Comparison of ENCODE assay signal across 13 mouse cellular contexts in genomic region chr15:102515261-102515660, GRCm38 (mm10). TPM values are rescaled to one million over a fixed set of nuclear protein-coding genes. Genes with fewer than 3 reads are reported as not detected.
A peak's percentile ranks its signal among the peaks of the same experiment; 100 is the strongest.
DNase-seq lines count a peak whose midpoint lies in the region; ATAC-seq and TF ChIP-seq lines count a peak whose summit lies in the region.
"Had no signal": no experiment of that assay in that cellular context is flagged by ENCODE, and none has a peak within 500 bp of the region (broad histone marks: within the 10 kb centered on the region; RNA-seq: fewer than 3 reads in every experiment).

No protein-coding gene starts in this region.

- TF ChIP-seq CTCF in left cerebral cortex, adult 2 months (IDR thresholded peaks at IDR 0.05): no peak

- DNase-seq in left cerebral cortex, adult 2 months (ENCODE audit: extremely low spot score in 1 of 2, low spot score in 2 of 2): peak in 1 of 2 experiments; percentile 6
- no peak for DNase-seq in left cerebral cortex, adult 11 months (ENCODE audit: low spot score)
- DNase-seq in midbrain, embryonic 14.5 days: no peak
- no peak for DNase-seq in gastrocnemius, postnatal 36 days
- no peak for DNase-seq in spleen, postnatal 14 days (ENCODE audit: low spot score in 2 of 2)
- DNase-seq in urinary bladder, adult 18-20 months (ENCODE audit: low spot score in 2 of 2): no peak
- DNase-seq: kidney, postnatal 10 days; thymus, postnatal 4 days had no signal

- no peak overlapping the region for H3K27ac ChIP-seq in left cerebral cortex, adult 2 months
- H3K27ac ChIP-seq in embryonic facial prominence, embryonic 15.5 days (replicated peaks): no peak overlapping the region
- 0 out of 2 replicates have a peak overlapping the region, but pooled peaks have one; percentile 99 for H3K27ac ChIP-seq in hindbrain, embryonic 13.5 days
- H3K27ac ChIP-seq in midbrain, embryonic 14.5 days (replicated peaks; ENCODE audit: low read depth, low read length): no peak overlapping the region
- H3K27ac ChIP-seq: liver, embryonic 15.5 days had no signal

- no peaks in the 10 kb centered on the region for H3K9me3 ChIP-seq in embryonic facial prominence, embryonic 15.5 days (replicated peaks)
- no peaks in the 10 kb centered on the region for H3K9me3 ChIP-seq in hindbrain, embryonic 13.5 days
- H3K9me3 ChIP-seq in midbrain, embryonic 14.5 days (ENCODE audit: control insufficient read depth, low read length): no peaks in the 10 kb centered on the region
- H3K9me3 ChIP-seq: liver, embryonic 15.5 days had no signal

- 89% methylated on average over 2 of the region's 2 CpGs for WGBS in embryonic facial prominence, embryonic 15.5 days
- WGBS in hindbrain, embryonic 13.5 days: 89% methylated on average over 2 of the region's 2 CpGs
- 91% methylated on average over 2 of the region's 2 CpGs for WGBS in midbrain, embryonic 14.5 days

- peak overlapping the region; percentile 95 for H3K4me2 ChIP-seq in embryonic facial prominence, embryonic 15.5 days (replicated peaks)
- H3K4me2 ChIP-seq in hindbrain, embryonic 13.5 days: peak overlapping the region; percentile 75
- peak overlapping the region; percentile 65 for H3K4me2 ChIP-seq in midbrain, embryonic 14.5 days (ENCODE audit: low read length)

- no peak for ATAC-seq in embryonic facial prominence, embryonic 15.5 days (ENCODE audit: insufficient number of reproducible peaks, low FRiP score, low TSS enrichment, low read depth)
- ATAC-seq in hindbrain, embryonic 13.5 days (ENCODE audit: low FRiP score): no peak
- no peak for ATAC-seq in midbrain, embryonic 14.5 days (ENCODE audit: low FRiP score, low TSS enrichment)

- peak overlapping the region; percentile 59 for H3K4me3 ChIP-seq in left cerebral cortex, adult 2 months
- peak overlapping the region; percentile 63; the same call in 1 of the 2 replicates for H3K4me3 ChIP-seq in embryonic facial prominence, embryonic 15.5 days (replicated peaks)
- H3K4me3 ChIP-seq in hindbrain, embryonic 13.5 days: peak overlapping the region; percentile 71
- peak overlapping the region; percentile 69 for H3K4me3 ChIP-seq in midbrain, embryonic 14.5 days (replicated peaks; ENCODE audit: low read depth, low read length)

- 0 out of 2 replicates have a peak, but pooled peaks cover under 1% of the 10 kb centered on the region for H3K36me3 ChIP-seq in embryonic facial prominence, embryonic 15.5 days
- H3K36me3 ChIP-seq in hindbrain, embryonic 13.5 days: no peaks in the 10 kb centered on the region
- H3K36me3 ChIP-seq in midbrain, embryonic 14.5 days (ENCODE audit: control insufficient read depth, insufficient read depth, low read length): no peaks in the 10 kb centered on the region
- H3K36me3 ChIP-seq: liver, embryonic 15.5 days had no signal

- H3K9ac ChIP-seq in embryonic facial prominence, embryonic 15.5 days: no peak overlapping the region
- H3K9ac ChIP-seq in hindbrain, embryonic 13.5 days: peak overlapping the region; percentile 89
- no peak overlapping the region for H3K9ac ChIP-seq in midbrain, embryonic 14.5 days (replicated peaks; ENCODE audit: low read length)
- H3K9ac ChIP-seq: liver, embryonic 15.5 days had no signal

- no peaks in the 10 kb centered on the region for H3K27me3 ChIP-seq in embryonic facial prominence, embryonic 15.5 days
- H3K27me3 ChIP-seq in hindbrain, embryonic 13.5 days: no peaks in the 10 kb centered on the region
- no peaks in the 10 kb centered on the region for H3K27me3 ChIP-seq in midbrain, embryonic 14.5 days (ENCODE audit: control insufficient read depth, insufficient read depth, low read length)

- intact Hi-C loops in left cerebral cortex, adult 2 months (cut with DNase I): loop anchor here (5.0 kb wide), 1 partner anchor 108 kb away; the partner anchor contains the start of gene Sp1
- intact Hi-C loops in gastrocnemius, postnatal 36 days (cut with DNase I): no loop called here

- H3K4me1 ChIP-seq in embryonic facial prominence, embryonic 15.5 days: peaks cover 59% of the 10 kb centered on the region
- H3K4me1 ChIP-seq in hindbrain, embryonic 13.5 days (replicated peaks): peaks cover 70% of the 10 kb centered on the region
- peaks cover 57% of the 10 kb centered on the region for H3K4me1 ChIP-seq in midbrain, embryonic 14.5 days (ENCODE audit: control insufficient read depth, insufficient read depth, low read length)

RNA-seq across cellular contexts. Expression of gene Map3k12, which starts 1.6 kb away (rescaled TPM):
- 10 to 100 TPM; 96.5 to 96.8 TPM for total RNA-seq in left cerebral cortex, adult 2 months (2021)
- polyA plus RNA-seq in embryonic facial prominence, embryonic 15.5 days (2015; fragmentation: Nextera tagmentation; extraction: Ambion mirVana): 19.8 and 21.3 TPM in 2 replicates
- polyA plus RNA-seq in hindbrain, embryonic 13.5 days (2015; fragmentation: Nextera tagmentation; extraction: Ambion mirVana): 48.9 and 49.6 TPM in 2 replicates
- 44.2 and 47.9 TPM in 2 replicates for polyA plus RNA-seq in midbrain, embryonic 14.5 days (2014; fragmentation: Nextera tagmentation; extraction: Ambion mirVana)
- 1 to 10 TPM; 1.6 to 1.9 TPM for total RNA-seq in gastrocnemius, postnatal 36 days (2021)

RNA-seq across cellular contexts. Expression of gene Tarbp2, which starts 2.7 kb away (rescaled TPM):
- total RNA-seq in left cerebral cortex, adult 2 months (2021): 10 to 100 TPM; 32.4 to 36.2 TPM
- polyA plus RNA-seq in embryonic facial prominence, embryonic 15.5 days (2015; fragmentation: Nextera tagmentation; extraction: Ambion mirVana): 83.9 and 94.7 TPM in 2 replicates
- polyA plus RNA-seq in hindbrain, embryonic 13.5 days (2015; fragmentation: Nextera tagmentation; extraction: Ambion mirVana): 94.5 and 94.6 TPM in 2 replicates
- polyA plus RNA-seq in midbrain, embryonic 14.5 days (2014; fragmentation: Nextera tagmentation; extraction: Ambion mirVana): 76.3 and 90.7 TPM in 2 replicates
- 10 to 100 TPM; 33.0 to 33.4 TPM for total RNA-seq in gastrocnemius, postnatal 36 days (2021)

RNA-seq across cellular contexts. Expression of gene Npff, which starts 9.5 kb away (rescaled TPM):
- total RNA-seq in left cerebral cortex, adult 2 months (2021): 1 to 10 TPM; 2.4 to 2.6 TPM
- 3.8 and 3.9 TPM in 2 replicates for polyA plus RNA-seq in embryonic facial prominence, embryonic 15.5 days (2015; fragmentation: Nextera tagmentation; extraction: Ambion mirVana)
- 6.1 and 7.1 TPM in 2 replicates for polyA plus RNA-seq in hindbrain, embryonic 13.5 days (2015; fragmentation: Nextera tagmentation; extraction: Ambion mirVana)
- 1.3 and 2.7 TPM in 2 replicates for polyA plus RNA-seq in midbrain, embryonic 14.5 days (2014; fragmentation: Nextera tagmentation; extraction: Ambion mirVana)
- 1 to 10 TPM; 1.3 to 2.1 TPM for total RNA-seq in gastrocnemius, postnatal 36 days (2021)

RNA-seq across cellular contexts. Expression of gene Gm10337, which starts 11.7 kb away (rescaled TPM):
- total RNA-seq in left cerebral cortex, adult 2 months (2021): not detected
- polyA plus RNA-seq in embryonic facial prominence, embryonic 15.5 days (2015; fragmentation: Nextera tagmentation; extraction: Ambion mirVana): 5.1 TPM in 1 of 2 replicates, not detected in the other
- 6.3 and 17.2 TPM in 2 replicates for polyA plus RNA-seq in hindbrain, embryonic 13.5 days (2015; fragmentation: Nextera tagmentation; extraction: Ambion mirVana)
- 9.6 TPM in 1 of 2 replicates, not detected in the other for polyA plus RNA-seq in midbrain, embryonic 14.5 days (2014; fragmentation: Nextera tagmentation; extraction: Ambion mirVana)
- not detected for total RNA-seq in gastrocnemius, postnatal 36 days (2021)
- total RNA-seq: heart, postnatal 25 days had no signal
- polyA plus RNA-seq: liver, embryonic 15.5 days; small intestine, adult 2 months had no signal

RNA-seq across cellular contexts. Expression of gene Pcbp2, which starts 44.9 kb away (rescaled TPM):
- 100 to 1,000 TPM; 497 to 500 TPM for total RNA-seq in left cerebral cortex, adult 2 months (2021)
- 223 and 231 TPM in 2 replicates for polyA plus RNA-seq in embryonic facial prominence, embryonic 15.5 days (2015; fragmentation: Nextera tagmentation; extraction: Ambion mirVana)
- polyA plus RNA-seq in hindbrain, embryonic 13.5 days (2015; fragmentation: Nextera tagmentation; extraction: Ambion mirVana): 148 and 150 TPM in 2 replicates
- 187 TPM in 2 replicates for polyA plus RNA-seq in midbrain, embryonic 14.5 days (2014; fragmentation: Nextera tagmentation; extraction: Ambion mirVana)
- total RNA-seq in gastrocnemius, postnatal 36 days (2021): 100 to 1,000 TPM; 350 to 411 TPM
